Mouse (Mus musculus) heart, embryonic 13.5 days (tissue): ENCODE measurements at regions not wholly inside any gene's neighbourhood (a gene's known extent, or its start where the extent isn't known, plus 50 kb on each side); places are given as distances from the start of the nearest gene placed in this dataset.

ENCODE experiments used
- ATAC-seq: fragments of 200-750 bp; cut with Nextera tagmentation; 2 replicates; pipeline ENCODE4 v1.8.0; 2017; ENCODE audit warnings: moderate TSS enrichment; ENCODE audit not compliant: insufficient number of reproducible peaks, low FRiP score, low TSS enrichment; ENCODE audit errors: extremely low read depth
- H3K27ac ChIP-seq: fragments of 300-500 bp; sonication (generic); replicated peaks from 2 replicates; pipeline ENCODE4 v1.5.1; 2015; ENCODE audit warnings: moderate library complexity, mild to moderate bottlenecking, inconsistent platforms
- H3K27me3 ChIP-seq: fragments of 300-500 bp; sonication (generic); replicated peaks from 2 replicates; pipeline ENCODE4 v1.6.1; 2015; ENCODE audit warnings: mild to moderate bottlenecking, inconsistent platforms
- H3K36me3 ChIP-seq: fragments of 300-500 bp; sonication (generic); 2 replicates; pipeline ENCODE4 v1.6.1; 2015; ENCODE audit warnings: mild to moderate bottlenecking, inconsistent platforms
- H3K4me1 ChIP-seq: fragments of 300-500 bp; sonication (generic); 2 replicates; pipeline ENCODE4 v1.6.1; 2015; ENCODE audit warnings: inconsistent platforms
- H3K4me2 ChIP-seq: fragments of 300-500 bp; sonication (generic); 2 replicates; pipeline ENCODE4 v1.6.1; 2015; ENCODE audit warnings: inconsistent platforms, mild to moderate bottlenecking, moderate library complexity
- H3K4me3 ChIP-seq: fragments of 300-500 bp; sonication (generic); 2 replicates; pipeline ENCODE4 v1.5.1; 2015; ENCODE audit warnings: moderate library complexity, mild to moderate bottlenecking, inconsistent platforms
- H3K9ac ChIP-seq: fragments of 300-500 bp; sonication (generic); 2 replicates; pipeline ENCODE4 v1.6.1; 2015; ENCODE audit warnings: inconsistent platforms, mild to moderate bottlenecking, moderate library complexity
- H3K9me3 ChIP-seq: fragments of 300-500 bp; sonication (generic); 2 replicates; pipeline ENCODE4 v1.6.1; 2016; ENCODE audit warnings: inconsistent platforms
- WGBS: fragments of 180-500 bp; shearing (Covaris S2); methylation state at CpG from one replicate; pipeline ENCODE4 v1.1.7; 2015; ENCODE audit warnings: mixed read lengths; 5-methylcytosine and 5-hydroxymethylcytosine counted together

GRCm38 (mm10) chr14:67548750-67549149 is 1539.7 kb upstream of the Gulo start:
- WGBS: 75% methylated on average over 6 of the region's 6 CpGs
- Histone ChIP-seq H3K4me1 (no peaks in the 10 kb centered on the region), H3K9ac (no peak overlapping the region), H3K27me3 (no peaks in the 10 kb centered on the region), H3K9me3 (peaks cover 9% of the 10 kb centered on the region), H3K36me3 (no peaks in the 10 kb centered on the region), H3K27ac (no peak overlapping the region), H3K4me2 (no peak overlapping the region), H3K4me3 (no peak overlapping the region)
- no peak for ATAC-seq

- Histone ChIP-seq H3K9me3 (peaks cover 18% of the 10 kb centered on the region), H3K4me2 (no peak overlapping the region), H3K36me3 (no peaks in the 10 kb centered on the region), H3K27ac (no peak overlapping the region), H3K27me3 (no peaks in the 10 kb centered on the region), H3K9ac (no peak overlapping the region), H3K4me1 (no peaks in the 10 kb centered on the region), H3K4me3 (no peak overlapping the region)
- ATAC-seq: no peak
- 72% methylated on average over 5 of the region's 5 CpGs for WGBS
Observed at GRCm38 (mm10) chr14:67545036-67545435, 1536.0 kb upstream of the Gulo start.

GRCm38 (mm10) chr14:67541271-67541711 is 1532.3 kb upstream of the Gulo start:
- Histone ChIP-seq H3K9ac (no peak overlapping the region), H3K36me3 (no peaks in the 10 kb centered on the region), H3K27ac (no peak overlapping the region), H3K4me1 (peaks cover 10% of the 10 kb centered on the region), H3K4me2 (no peak overlapping the region), H3K4me3 (no peak overlapping the region), H3K27me3 (no peaks in the 10 kb centered on the region), H3K9me3 (peaks cover 14% of the 10 kb centered on the region)
- WGBS: 36% methylated on average over 4 of the region's 4 CpGs
- ATAC-seq: no peak

- Histone ChIP-seq H3K4me1 (peaks cover 10% of the 10 kb centered on the region), H3K27me3 (no peaks in the 10 kb centered on the region), H3K36me3 (no peaks in the 10 kb centered on the region), H3K4me3 (no peak overlapping the region), H3K4me2 (no peak overlapping the region), H3K27ac (no peak overlapping the region), H3K9ac (no peak overlapping the region), H3K9me3 (peaks cover 8% of the 10 kb centered on the region)
- ATAC-seq: no peak
- WGBS: 38% methylated on average over 9 of the region's 9 CpGs
Observed at GRCm38 (mm10) chr14:67538696-67539095, 1529.7 kb upstream of the Gulo start.

- Histone ChIP-seq H3K9ac (no peak overlapping the region), H3K27me3 (no peaks in the 10 kb centered on the region), H3K27ac (no peak overlapping the region), H3K4me1 (peaks cover 10% of the 10 kb centered on the region), H3K36me3 (no peaks in the 10 kb centered on the region), H3K4me3 (no peak overlapping the region), H3K9me3 (no peaks in the 10 kb centered on the region), H3K4me2 (no peak overlapping the region)
- 42% methylated on average over 8 of the region's 8 CpGs for WGBS
- ATAC-seq: no peak
Observed at GRCm38 (mm10) chr14:67536787-67537659, 1528.0 kb upstream of the Gulo start.

- Histone ChIP-seq H3K9ac (no peak overlapping the region), H3K27me3 (no peaks in the 10 kb centered on the region), H3K4me2 (no peak overlapping the region), H3K4me1 (no peaks in the 10 kb centered on the region), H3K27ac (no peak overlapping the region), H3K4me3 (no peak overlapping the region), H3K9me3 (no peaks in the 10 kb centered on the region), H3K36me3 (no peaks in the 10 kb centered on the region)
- WGBS: 73% methylated on average over 12 of the region's 12 CpGs
- no peak for ATAC-seq
Observed at GRCm38 (mm10) chr14:67506729-67507395, 1497.9 kb upstream of the Gulo start.

GRCm38 (mm10) chr14:67492086-67492485 is 1483.1 kb upstream of the Gulo start:
- 79% methylated on average over 10 of the region's 10 CpGs for WGBS
- Histone ChIP-seq H3K9ac (no peak overlapping the region), H3K4me1 (no peaks in the 10 kb centered on the region), H3K9me3 (no peaks in the 10 kb centered on the region), H3K4me3 (no peak overlapping the region), H3K4me2 (no peak overlapping the region), H3K36me3 (no peaks in the 10 kb centered on the region), H3K27ac (no peak overlapping the region), H3K27me3 (no peaks in the 10 kb centered on the region)
- ATAC-seq: no peak

- no peaks in the 10 kb centered on the region for H3K36me3 ChIP-seq
Observed at GRCm38 (mm10) chr14:67486676-67487075, 1477.7 kb upstream of the Gulo start.

GRCm38 (mm10) chr14:67485449-67485800 is 1476.4 kb upstream of the Gulo start:
- no peaks in the 10 kb centered on the region for H3K36me3 ChIP-seq
- no peaks in the 10 kb centered on the region for H3K27me3 ChIP-seq
- no peak overlapping the region for H3K4me3 ChIP-seq
- no peak overlapping the region for H3K27ac ChIP-seq
- no peaks in the 10 kb centered on the region for H3K9me3 ChIP-seq
- 0 out of 2 replicates have a peak, but pooled peaks cover 6% of the 10 kb centered on the region for H3K4me1 ChIP-seq
- no peak overlapping the region for H3K9ac ChIP-seq
- ATAC-seq: no peak
- 79% methylated on average over 4 of the region's 4 CpGs for WGBS
- H3K4me2 ChIP-seq: no peak overlapping the region

More at GRCm38 (mm10) chr14:67486676-67487075, 1477.7 kb upstream of the Gulo start:
- Histone ChIP-seq H3K27me3 (no peaks in the 10 kb centered on the region), H3K4me2 (no peak overlapping the region), H3K4me1 (0 out of 2 replicates have a peak, but pooled peaks cover 6% of the 10 kb centered on the region), H3K9ac (no peak overlapping the region), H3K4me3 (no peak overlapping the region), H3K27ac (no peak overlapping the region), H3K9me3 (no peaks in the 10 kb centered on the region)
- 31% methylated on average over 10 of the region's 10 CpGs for WGBS
- ATAC-seq: no peak

- Histone ChIP-seq H3K4me1 (0 out of 2 replicates have a peak, but pooled peaks cover 6% of the 10 kb centered on the region), H3K36me3 (no peaks in the 10 kb centered on the region), H3K9ac (no peak overlapping the region), H3K4me2 (no peak overlapping the region), H3K4me3 (no peak overlapping the region), H3K27me3 (no peaks in the 10 kb centered on the region), H3K9me3 (no peaks in the 10 kb centered on the region), H3K27ac (no peak overlapping the region)
- no peak for ATAC-seq
- 50% methylated on average over 19 of the region's 19 CpGs for WGBS
Observed at GRCm38 (mm10) chr14:67484533-67485448, 1475.8 kb upstream of the Gulo start.
